Mouse (Mus musculus) ES-E14 (cell line): ENCODE measurements around the gene Cnot6. TPM values are rescaled to one million over a fixed set of nuclear protein-coding genes. Genes with fewer than 3 reads are reported as not detected.

Experiments used
- DNase-seq: peaks from one replicate; pipeline ENCODE4 v3.0.0-alpha.2; 2013; ENCODE audit warnings: low read depth, low spot score
- H3K27ac ChIP-seq: 2 replicates; pipeline ENCODE4 v1.5.1; 2012; ENCODE audit warnings: low read depth, mild to moderate bottlenecking, low read length, moderate library complexity, mixed read lengths; ENCODE audit not compliant: poor library complexity, insufficient read depth, severe bottlenecking
- H3K36me3 ChIP-seq: 2 replicates; pipeline ENCODE4 v1.6.1; 2012; ENCODE audit warnings: mild to moderate bottlenecking, low read length, moderate library complexity, mixed read lengths; ENCODE audit not compliant: control insufficient read depth, poor library complexity, insufficient read depth, severe bottlenecking
- H3K4me1 ChIP-seq, 2 experiments: fragments of 150-350 bp in 1 of 2; sonication (generic) in 1 of 2; 2 replicates each; pipeline ENCODE4 v1.6.1; 2012; ENCODE audit warnings: low read length in 2 of 2, mild to moderate bottlenecking in 1 of 2, mixed read lengths in 1 of 2; ENCODE audit not compliant: control insufficient read depth in 2 of 2, insufficient read depth in 2 of 2, poor library complexity in 1 of 2
- H3K4me3 ChIP-seq, 2 experiments: fragments of 150-350 bp in 1 of 2; sonication (generic) in 1 of 2; 2 replicates each; pipeline ENCODE4 v1.5.1; 2012; ENCODE audit warnings: low read length in 2 of 2, low read depth in 1 of 2, mild to moderate bottlenecking in 1 of 2, mixed read lengths in 1 of 2; ENCODE audit not compliant: insufficient read depth in 1 of 2, poor library complexity in 1 of 2, severe bottlenecking in 1 of 2
- H3K9ac ChIP-seq: 2 replicates; pipeline ENCODE4 v1.6.1; 2012; ENCODE audit warnings: low read depth, mild to moderate bottlenecking, low read length, mixed read lengths; ENCODE audit not compliant: poor library complexity, insufficient read depth, severe bottlenecking
- H3K9me3 ChIP-seq: fragments of 150-350 bp; sonication (generic); 2 replicates; pipeline ENCODE4 v1.6.1; 2012; ENCODE audit warnings: low read depth, mild to moderate bottlenecking, low read length; ENCODE audit not compliant: control insufficient read depth, insufficient read depth
- CHD2 ChIP-seq: IDR thresholded peaks from 2 replicates; pipeline ENCODE4 v1.6.1; 2014; ENCODE audit warnings: mild to moderate bottlenecking, low read depth, low read length, inconsistent platforms
- HCFC1 ChIP-seq: IDR thresholded peaks from 2 replicates; pipeline ENCODE4 v1.6.1; 2012; ENCODE audit warnings: low read length, inconsistent platforms, borderline replicate concordance; ENCODE audit not compliant: insufficient read depth
- MAFK ChIP-seq: IDR thresholded peaks from 2 replicates; pipeline ENCODE4 v1.6.1; 2014; ENCODE audit warnings: mild to moderate bottlenecking, low read depth, low read length, inconsistent platforms; ENCODE audit not compliant: insufficient read depth
- ZC3H11A ChIP-seq: IDR thresholded peaks from 2 replicates; pipeline ENCODE4 v1.6.1; 2012; ENCODE audit warnings: low read depth, mild to moderate bottlenecking, inconsistent platforms, low read length, borderline replicate concordance
- ZNF384 ChIP-seq: IDR thresholded peaks from 2 replicates; pipeline ENCODE4 v1.6.1; 2012; ENCODE audit warnings: low read depth, low read length, inconsistent platforms
- in situ Hi-C, 2 experiments: fragments of 600-800 bp; cut with MboI; formaldehyde crosslinking; loops; one replicate each; pipeline ENCODE4 v1.15.1; 2025; ENCODE audit warnings: low sequenced_read_pairs in 2 of 2, inconsistent platforms in 1 of 2; ENCODE audit not compliant: unreplicated experiment in 2 of 2
- total RNA-seq: library from RNA; depleted of rRNA; stranded (reverse); fragments of 300-350 nt; gene quantifications from 2 replicates; pipeline ENCODE4 v1.2.3, GENCODE M21; 2012

The Cnot6 gene
- total RNA-seq, 1 experiment, result 45.8 TPM

DNA sequence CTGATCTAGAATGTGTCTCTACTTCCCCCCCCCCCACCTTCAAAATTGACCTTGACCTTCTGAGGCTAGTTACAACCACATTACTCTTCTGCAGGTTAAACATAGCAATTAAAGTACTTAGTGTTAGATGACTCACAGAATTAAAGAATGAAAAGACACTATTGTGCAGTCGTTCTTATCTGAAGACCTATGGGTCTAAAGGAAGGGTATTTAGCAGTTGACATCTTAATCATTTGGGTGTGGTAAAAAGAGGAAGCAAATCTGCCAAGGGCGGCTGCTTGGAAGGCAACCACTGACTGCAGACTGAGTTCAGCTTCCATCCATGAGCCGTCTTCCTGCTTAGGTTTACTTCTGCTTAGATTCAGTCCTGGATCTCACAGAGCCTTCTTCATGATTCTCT, 27.3 kb upstream of the Cnot6 start:
- H3K9me3 ChIP-seq, result no peaks in the 10 kb centered on the region
- no peak for DNase-seq
- H3K27ac ChIP-seq, result no peak overlapping the region
- in situ Hi-C loops, result loop anchor here in 1 of 2 experiments (10.0 kb wide), 1 partner anchor 125 kb away; no protein-coding TSS in a partner anchor
- no peak overlapping the region for H3K4me3 ChIP-seq
- TF ChIP-seq HCFC1 (no peak), MAFK (no peak), ZC3H11A (no peak), ZNF384 (no peak), CHD2 (no peak; the same call in 1 of the 2 replicates)
- H3K4me1 ChIP-seq, result peaks cover 14 to 21% of the 10 kb centered on the region in 2 experiments
- no peak overlapping the region for H3K9ac ChIP-seq
- H3K36me3 ChIP-seq, result no peaks in the 10 kb centered on the region

DNA sequence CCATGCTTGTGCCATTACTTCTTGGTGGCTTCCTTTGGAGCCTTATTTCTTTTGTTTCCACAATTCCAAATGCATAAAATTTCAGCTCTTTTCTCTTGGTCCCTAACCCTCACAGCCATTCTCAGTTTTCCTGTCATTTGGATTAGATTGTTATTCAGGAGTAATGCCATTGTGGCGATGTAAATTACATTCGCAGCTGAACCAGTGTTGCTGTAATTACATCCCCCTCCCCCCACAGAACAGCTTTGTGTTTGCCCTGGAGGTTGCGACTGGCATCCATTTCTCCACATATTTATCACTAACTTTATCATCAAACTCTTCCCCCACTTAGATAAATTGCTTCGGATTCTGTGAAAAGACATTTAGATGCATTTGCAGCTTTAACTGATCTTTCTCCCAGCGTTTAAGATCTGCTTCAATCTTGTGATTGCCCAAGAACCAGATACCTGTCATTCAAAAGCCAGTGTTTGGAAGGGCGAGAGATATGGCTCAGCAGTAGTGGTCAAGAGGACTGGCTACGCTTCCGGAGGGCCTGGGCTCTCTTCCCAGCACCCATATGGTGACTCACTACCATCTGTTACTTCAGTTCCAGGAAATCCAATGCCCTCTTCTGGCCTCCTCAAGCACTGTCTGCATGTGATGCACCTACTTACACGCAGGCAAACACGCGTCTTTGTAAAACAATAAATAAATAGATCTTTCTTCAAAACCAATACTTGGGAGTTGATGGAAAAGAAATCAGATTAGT, 26.3 kb upstream of the Cnot6 start:
- no peak overlapping the region for H3K4me3 ChIP-seq
- no peaks in the 10 kb centered on the region for H3K36me3 ChIP-seq
- H3K27ac ChIP-seq, result no peak overlapping the region
- no peak overlapping the region for H3K9ac ChIP-seq
- TF ChIP-seq CHD2 (no peak), ZNF384 (no peak), ZC3H11A (no peak), MAFK (no peak), HCFC1 (no peak)
- DNase-seq, result no peak
- no peaks in the 10 kb centered on the region for H3K9me3 ChIP-seq
- H3K4me1 ChIP-seq, result peaks cover 15 to 21% of the 10 kb centered on the region in 2 experiments
- in situ Hi-C loops, result loop anchor here in 1 of 2 experiments (10.0 kb wide), 1 partner anchor 126 kb away; no protein-coding TSS in a partner anchor

DNA sequence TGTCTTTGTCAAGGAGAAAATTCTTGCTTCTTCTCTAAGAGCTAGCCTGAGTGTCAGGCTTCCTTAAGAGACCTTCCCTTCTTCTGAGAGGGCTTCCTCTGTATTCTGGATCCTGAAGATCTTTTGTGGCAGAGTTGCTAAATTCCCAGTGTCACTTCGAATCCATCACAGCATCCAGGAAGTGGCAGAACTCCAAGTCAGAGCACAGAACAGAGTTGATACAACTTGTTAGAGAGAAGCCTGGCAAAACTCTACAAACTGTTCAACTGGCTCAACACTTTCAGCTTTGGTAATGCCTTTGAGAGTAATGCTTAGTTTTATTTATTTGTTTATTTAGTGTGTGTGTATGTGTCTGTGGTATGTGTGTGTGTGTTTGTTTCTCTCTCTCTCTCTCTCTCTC, 25.1 kb upstream of the Cnot6 start:
- TF ChIP-seq ZC3H11A, result no peak
- TF ChIP-seq ZNF384, result no peak
- TF ChIP-seq MAFK, result no peak
- no peak for TF ChIP-seq HCFC1
- TF ChIP-seq CHD2, result no peak
- in situ Hi-C loops, result loop anchor here in 1 of 2 experiments (10.0 kb wide), 1 partner anchor 127 kb away; no protein-coding TSS in a partner anchor
- Histone ChIP-seq H3K4me3 (no peak overlapping the region), H3K9ac (no peak overlapping the region), H3K27ac (no peak overlapping the region), H3K9me3 (no peaks in the 10 kb centered on the region), H3K4me1 (peaks cover 12 to 17% of the 10 kb centered on the region in 2 experiments), H3K36me3 (no peaks in the 10 kb centered on the region)
- DNase-seq, result no peak

DNA sequence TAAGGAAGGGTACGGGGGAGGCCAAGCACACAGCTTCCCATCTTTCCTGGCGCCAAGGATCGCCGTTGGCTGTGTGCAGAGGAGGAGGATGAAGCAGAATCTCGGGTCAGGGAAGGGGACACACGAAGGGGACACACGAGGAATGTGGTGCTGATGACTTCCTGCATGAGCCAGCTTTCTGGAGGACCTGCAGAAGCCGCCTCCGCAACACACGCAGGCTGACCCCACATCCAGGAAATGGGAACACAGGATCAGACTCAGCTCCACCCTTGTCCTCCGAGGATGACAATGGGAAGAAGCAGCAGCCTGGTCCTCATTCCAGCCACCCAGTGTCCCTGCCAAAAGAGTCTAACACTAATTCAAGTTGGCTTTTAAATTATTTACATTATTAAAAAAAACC, 22.2 kb upstream of the Cnot6 start:
- H3K36me3 ChIP-seq, result no peaks in the 10 kb centered on the region
- H3K9ac ChIP-seq, result no peak overlapping the region
- in situ Hi-C loops, result loop anchor here in 1 of 2 experiments (10.0 kb wide), 1 partner anchor 130 kb away; no protein-coding TSS in a partner anchor
- no peak overlapping the region; the same call in 1 of the 2 replicates for H3K27ac ChIP-seq
- TF ChIP-seq MAFK (no peak), HCFC1 (no peak)
- H3K9me3 ChIP-seq, result no peaks in the 10 kb centered on the region
- no peak overlapping the region for H3K4me3 ChIP-seq
- H3K4me1 ChIP-seq, result peaks cover 6 to 9% of the 10 kb centered on the region in 2 experiments; a peak in 2 of 4 replicates
- DNase-seq, result no peak
